Mouse (Mus musculus): ENCODE measurements around the gene Zfp354b. TPM values are rescaled to one million over a fixed set of nuclear protein-coding genes. Genes with fewer than 3 reads are reported as not detected.
A peak's percentile ranks its signal among the peaks of the same experiment; 100 is the strongest.

The Zfp354b gene
- 0.70 and 2.3 TPM in 2 replicates for total RNA-seq (2017)

GRCm38 (mm10) chr11:50931451-50931866, at the start of gene Zfp354b:
Zfp354b (minus strand) TSS chr11:50931633.
- ATAC-seq (ENCODE audit: extremely low read depth, insufficient number of reproducible peaks, low FRiP score, poor library complexity, severe bottlenecking) = peak; percentile 74; the same call in 1 of the 2 replicates

- ATAC-seq (ENCODE audit: extremely low read depth, insufficient number of reproducible peaks, low FRiP score, poor library complexity, severe bottlenecking) = no peak
Measured at GRCm38 (mm10) chr11:50977216-50977615, 45.8 kb upstream of the Zfp354b start.

- no peak for ATAC-seq (ENCODE audit: extremely low read depth, insufficient number of reproducible peaks, low FRiP score, poor library complexity, severe bottlenecking)
Measured at GRCm38 (mm10) chr11:50966230-50966629, 34.8 kb upstream of the Zfp354b start, which contains the start of gene Olfr1378. Olfr1378 (plus strand) TSS chr11:50966530.

- ATAC-seq (ENCODE audit: extremely low read depth, insufficient number of reproducible peaks, low FRiP score, poor library complexity, severe bottlenecking) = no peak
Measured at GRCm38 (mm10) chr11:50964886-50965285, 33.5 kb upstream of the Zfp354b start.

DNA sequence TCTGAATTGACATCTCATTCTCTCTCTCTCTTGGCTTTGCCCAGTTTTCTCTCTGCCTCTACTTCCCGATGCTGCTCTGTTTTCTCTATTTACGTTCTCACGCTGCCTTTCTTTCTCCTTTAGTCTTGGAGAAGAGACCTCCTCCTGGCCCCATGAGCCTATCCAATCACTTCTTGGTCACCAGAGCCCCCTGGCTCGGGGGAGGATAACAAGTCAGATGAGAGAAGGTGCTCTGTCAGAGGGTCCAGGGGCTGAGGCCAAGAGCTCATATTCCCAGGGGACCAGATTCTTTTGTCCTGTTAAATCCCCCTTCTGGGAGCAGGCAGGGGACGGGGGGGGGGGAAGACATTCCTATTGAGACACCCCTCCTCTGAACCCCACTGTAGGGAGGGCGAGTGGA, 22.2 kb upstream of the Zfp354b start, which contains the start of gene Prop1:
TSS of gene Prop1 (minus strand) at position 101 of the 400 bp plus-strand sequence.
- no peak for ATAC-seq (ENCODE audit: extremely low read depth, insufficient number of reproducible peaks, low FRiP score, poor library complexity, severe bottlenecking)

GRCm38 (mm10) chr11:50952290-50952689, 20.9 kb upstream of the Zfp354b start:
- no peak for ATAC-seq (ENCODE audit: extremely low read depth, insufficient number of reproducible peaks, low FRiP score, poor library complexity, severe bottlenecking)

DNA sequence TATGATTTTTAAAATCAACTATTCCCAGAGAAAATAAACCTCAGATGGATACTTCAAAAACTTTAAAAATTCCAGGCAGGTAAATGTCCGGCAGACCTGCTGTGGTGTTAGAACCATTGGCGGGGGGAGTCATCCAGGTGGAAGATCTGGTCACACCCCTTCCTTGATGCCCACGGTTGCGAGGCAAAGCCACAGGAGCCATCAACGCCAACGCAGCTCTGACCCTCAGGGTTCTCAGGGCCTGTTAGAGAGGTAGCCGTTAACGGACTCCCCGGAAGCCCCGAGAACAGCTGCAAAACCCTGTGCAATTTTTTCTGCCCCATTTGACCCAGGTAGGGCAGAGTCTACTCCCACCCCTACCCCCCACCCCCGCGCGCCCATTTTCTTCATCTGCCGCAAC, 12.1 kb upstream of the Zfp354b start, which contains the start of gene 4933414I15Rik:
TSS of gene 4933414I15Rik (minus strand) at position 260 of the 400 bp plus-strand sequence.
- no peak for ATAC-seq (ENCODE audit: extremely low read depth, insufficient number of reproducible peaks, low FRiP score, poor library complexity, severe bottlenecking)

GRCm38 (mm10) chr11:50942386-50942785, 11.0 kb upstream of the Zfp354b start:
- no peak for ATAC-seq (ENCODE audit: extremely low read depth, insufficient number of reproducible peaks, low FRiP score, poor library complexity, severe bottlenecking)

DNA sequence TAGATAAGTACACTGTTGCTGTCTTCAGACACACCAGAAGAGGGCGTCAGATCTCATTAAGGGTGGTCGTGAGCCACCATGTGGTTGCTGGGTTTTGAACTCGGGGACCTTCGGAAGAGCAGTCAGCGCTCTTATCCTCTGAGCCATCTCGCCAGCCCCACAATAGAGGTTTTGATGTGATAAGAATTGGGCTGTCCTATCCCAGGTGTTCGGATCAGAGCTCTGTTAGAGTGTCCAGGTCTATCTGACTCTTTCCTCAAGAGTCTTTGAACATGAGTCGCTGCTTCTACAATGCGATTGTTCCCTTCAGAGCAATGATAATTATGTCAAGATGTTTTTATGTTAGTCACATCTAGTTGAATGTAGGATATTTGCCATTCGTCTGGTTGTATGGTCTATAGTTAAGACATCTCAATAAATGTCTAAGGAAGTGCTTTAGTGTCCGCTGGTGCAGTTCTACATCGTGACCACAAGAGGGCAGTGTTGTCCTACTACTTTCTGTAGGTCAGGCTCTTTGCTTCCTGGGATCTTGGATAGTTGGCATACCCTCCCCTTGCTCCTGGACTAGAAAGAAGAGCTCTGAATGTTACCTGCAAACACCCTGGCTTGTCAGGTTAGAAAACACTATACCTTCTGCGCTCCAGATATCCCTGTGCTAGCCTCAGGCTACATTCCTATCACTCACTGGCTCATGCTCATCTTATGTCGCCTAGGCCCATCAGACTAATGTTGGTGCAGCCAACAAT, 8.4 kb upstream of the Zfp354b start:
- 0 out of 2 replicates have a peak, but pooled peaks have one; percentile 44 for ATAC-seq (ENCODE audit: extremely low read depth, insufficient number of reproducible peaks, low FRiP score, poor library complexity, severe bottlenecking)

- no peak for ATAC-seq (ENCODE audit: extremely low read depth, insufficient number of reproducible peaks, low FRiP score, poor library complexity, severe bottlenecking)
Measured at GRCm38 (mm10) chr11:50938435-50938834, 7.0 kb upstream of the Zfp354b start.

GRCm38 (mm10) chr11:50932040-50932439, 607 bp upstream of the Zfp354b start:
- ATAC-seq (ENCODE audit: extremely low read depth, insufficient number of reproducible peaks, low FRiP score, poor library complexity, severe bottlenecking) = no peak

- ATAC-seq (ENCODE audit: extremely low read depth, insufficient number of reproducible peaks, low FRiP score, poor library complexity, severe bottlenecking) = no peak
Measured at GRCm38 (mm10) chr11:50931021-50931420, 412 bp downstream of the Zfp354b start.

GRCm38 (mm10) chr11:50930469-50931014, 891 bp downstream of the Zfp354b start:
- no peak for ATAC-seq (ENCODE audit: extremely low read depth, insufficient number of reproducible peaks, low FRiP score, poor library complexity, severe bottlenecking)

DNA sequence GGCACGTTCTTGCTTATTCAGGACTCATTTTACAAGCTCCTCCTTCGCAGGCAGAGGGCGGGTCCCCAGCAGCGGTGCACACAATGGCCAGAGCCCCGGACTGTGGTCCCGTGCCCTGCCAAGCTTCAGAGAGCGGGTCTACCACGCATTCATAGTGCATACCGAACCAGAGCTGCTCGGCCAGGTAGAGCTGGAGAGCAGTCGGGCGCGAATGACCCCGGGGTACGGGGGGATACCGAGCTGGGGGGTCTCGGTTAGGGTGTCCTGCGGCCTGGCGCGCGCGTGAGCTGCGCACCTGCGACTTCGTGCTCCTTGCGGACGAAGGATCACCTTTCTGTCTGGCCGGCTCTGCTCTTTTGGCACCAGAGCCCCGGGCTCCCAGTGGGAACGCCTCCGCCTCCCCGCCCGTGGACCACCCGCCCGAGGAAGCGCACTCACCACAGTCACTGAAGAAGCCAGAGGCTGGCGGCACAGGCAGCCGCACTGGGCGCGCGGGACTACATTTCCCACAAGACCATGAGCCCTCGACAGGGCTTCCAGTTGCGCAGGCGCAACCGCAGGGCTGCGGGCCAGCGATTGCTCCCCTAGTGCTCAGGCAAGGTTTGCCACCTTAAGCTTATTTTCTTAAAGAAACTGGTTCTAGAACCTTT, 15.6 kb downstream of the Zfp354b start, which contains the start of gene Zfp2:
TSS of gene Zfp2 (minus strand) at position 495 of the 650 bp plus-strand sequence.
- peak; percentile 91 for ATAC-seq (ENCODE audit: extremely low read depth, insufficient number of reproducible peaks, low FRiP score, poor library complexity, severe bottlenecking)

- ATAC-seq (ENCODE audit: extremely low read depth, insufficient number of reproducible peaks, low FRiP score, poor library complexity, severe bottlenecking) = no peak
Measured at GRCm38 (mm10) chr11:50914461-50914860, 17.0 kb downstream of the Zfp354b start.

DNA sequence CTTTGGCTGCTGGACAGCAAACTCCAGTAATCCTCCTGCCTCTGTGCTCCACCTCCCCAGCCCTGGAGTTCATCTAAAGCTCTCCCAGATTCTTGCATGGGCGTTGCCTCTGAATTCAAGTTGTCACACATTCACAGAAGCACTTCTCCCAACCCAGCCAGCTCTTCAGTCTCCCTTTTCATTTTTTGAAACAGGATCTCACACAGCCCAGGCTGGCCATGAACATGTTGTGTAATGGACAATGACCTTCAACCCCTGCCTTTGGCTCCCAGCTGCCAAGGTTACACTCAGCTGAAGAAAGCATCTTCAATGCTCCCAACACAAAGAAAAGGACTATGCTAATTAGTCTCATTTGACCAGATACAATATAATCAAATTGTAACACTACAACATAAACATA, 18.1 kb downstream of the Zfp354b start:
- no peak for ATAC-seq (ENCODE audit: extremely low read depth, insufficient number of reproducible peaks, low FRiP score, poor library complexity, severe bottlenecking)

GRCm38 (mm10) chr11:50908136-50908535, 23.3 kb downstream of the Zfp354b start:
- no peak for ATAC-seq (ENCODE audit: extremely low read depth, insufficient number of reproducible peaks, low FRiP score, poor library complexity, severe bottlenecking)

GRCm38 (mm10) chr11:50897359-50897758, 34.1 kb downstream of the Zfp354b start:
- ATAC-seq (ENCODE audit: extremely low read depth, insufficient number of reproducible peaks, low FRiP score, poor library complexity, severe bottlenecking) = no peak

GRCm38 (mm10) chr11:50892441-50892840, 39.0 kb downstream of the Zfp354b start:
- no peak for ATAC-seq (ENCODE audit: extremely low read depth, insufficient number of reproducible peaks, low FRiP score, poor library complexity, severe bottlenecking)

Data from neutrophil, adult 5-6 weeks (primary cell).